Mouse (Mus musculus): ENCODE results near the gene Snx10. TPM values are rescaled to one million over a fixed set of nuclear protein-coding genes. Genes with fewer than 3 reads are reported as not detected.

Gene Snx10
- polyA plus RNA-seq, 1 experiment: 2.4 TPM

GRCm38 (mm10) chr6:51529457-51529856, 5.8 kb downstream of the Snx10 start:
- no peaks in the 10 kb centered on the region; the same call in 1 of the 2 replicates for H3K4me1 ChIP-seq (ENCODE audit: control insufficient read depth, insufficient read depth, insufficient read length)
- TF ChIP-seq POLR2A (IDR thresholded peaks at IDR 0.05; ENCODE audit: low read depth, low read length) (no peak), CTCF (IDR thresholded peaks at IDR 0.05; ENCODE audit: extremely low read depth, insufficient read depth, insufficient read length, insufficient replicate concordance) (no peak)
- 90% methylated on average over 7 of the region's 7 CpGs for WGBS
- H3K4me3 ChIP-seq (ENCODE audit: extremely low read depth, insufficient read depth, insufficient read length): no peak overlapping the region
- H3K36me3 ChIP-seq (ENCODE audit: control insufficient read depth, insufficient read depth, low read length): no peaks in the 10 kb centered on the region
- no peaks in the 10 kb centered on the region for H3K27me3 ChIP-seq (ENCODE audit: control insufficient read depth, insufficient read depth, low read length)
- H3K27ac ChIP-seq (ENCODE audit: insufficient read depth, low read length): no peak overlapping the region
- no peak for DNase-seq (ENCODE audit: low read depth in 1 of 2, low spot score in 2 of 2)

DNA sequence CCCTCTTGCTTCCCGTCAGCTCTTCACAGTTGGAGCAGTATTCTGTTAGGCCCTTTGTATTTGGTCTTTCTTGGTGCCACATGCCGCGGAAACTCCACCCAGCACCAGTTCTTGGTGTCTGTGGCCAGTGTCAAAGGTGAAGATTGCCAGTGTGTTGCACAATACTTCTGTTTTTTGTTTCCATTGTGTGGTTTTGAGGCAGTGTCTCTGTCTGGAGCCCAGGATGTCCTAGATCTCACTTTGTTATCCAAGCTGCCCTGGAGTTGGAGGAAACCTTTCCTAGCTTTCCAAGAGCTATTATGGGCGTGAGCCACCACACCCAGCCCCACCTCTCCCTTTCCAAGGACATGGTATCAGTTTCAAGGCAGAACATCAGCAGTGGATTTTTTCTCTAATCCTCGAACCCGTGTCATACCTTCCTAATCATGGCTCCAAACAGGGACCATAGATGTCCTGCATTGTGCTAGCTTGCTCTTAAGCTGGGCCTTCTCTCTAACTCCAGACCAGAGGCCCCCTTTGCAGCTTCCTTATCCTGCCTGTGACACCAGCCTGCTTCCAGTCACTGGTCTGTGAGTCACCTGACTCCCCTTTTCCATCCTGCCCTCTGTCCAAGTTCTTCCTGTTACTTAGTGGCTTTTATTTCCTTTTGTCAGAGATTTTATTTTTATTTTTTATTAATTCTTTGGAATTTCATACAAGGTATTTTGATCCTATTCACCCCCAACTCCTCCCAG, 9.9 kb downstream of the Snx10 start:
- DNase-seq (ENCODE audit: low read depth in 1 of 2, low spot score in 2 of 2): no peak
- no peak for TF ChIP-seq CTCF (IDR thresholded peaks at IDR 0.05; ENCODE audit: extremely low read depth, insufficient read depth, insufficient read length, insufficient replicate concordance)
- TF ChIP-seq POLR2A (IDR thresholded peaks at IDR 0.05; ENCODE audit: low read depth, low read length): no peak
- no peaks in the 10 kb centered on the region for H3K36me3 ChIP-seq (ENCODE audit: control insufficient read depth, insufficient read depth, low read length)
- no peak overlapping the region for H3K4me3 ChIP-seq (ENCODE audit: extremely low read depth, insufficient read depth, insufficient read length)
- H3K27ac ChIP-seq (ENCODE audit: insufficient read depth, low read length): no peak overlapping the region
- no peaks in the 10 kb centered on the region for H3K4me1 ChIP-seq (ENCODE audit: control insufficient read depth, insufficient read depth, insufficient read length)
- H3K27me3 ChIP-seq (ENCODE audit: control insufficient read depth, insufficient read depth, low read length): no peaks in the 10 kb centered on the region
- 65% methylated on average over 6 of the region's 6 CpGs for WGBS

GRCm38 (mm10) chr6:51535571-51535970, 11.9 kb downstream of the Snx10 start:
- 91% methylated on average over 10 of the region's 10 CpGs for WGBS

DNA sequence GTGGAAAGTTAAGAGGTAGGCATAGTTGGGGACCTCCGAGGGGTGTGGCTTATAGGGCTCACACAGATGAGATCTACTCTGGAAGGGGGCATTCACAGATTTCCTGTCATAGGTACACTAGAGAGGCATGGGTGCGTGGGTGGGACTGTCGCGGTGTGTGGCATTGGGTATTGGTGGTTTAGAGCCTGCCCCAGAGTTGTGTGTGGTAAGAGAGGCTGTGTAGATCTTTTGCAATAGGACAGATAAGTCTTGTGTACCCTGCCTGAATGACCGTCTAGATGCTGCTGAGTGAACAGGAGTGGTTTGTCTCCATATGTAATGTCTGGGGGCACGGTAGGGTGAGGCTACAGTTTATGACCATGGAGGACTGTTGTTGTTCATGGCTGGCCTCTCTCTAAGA, 16.8 kb downstream of the Snx10 start:
- TF ChIP-seq CTCF (IDR thresholded peaks at IDR 0.05; ENCODE audit: extremely low read depth, insufficient read depth, insufficient read length, insufficient replicate concordance) (no peak), POLR2A (IDR thresholded peaks at IDR 0.05; ENCODE audit: low read depth, low read length) (no peak)
- Histone ChIP-seq H3K27me3 (ENCODE audit: control insufficient read depth, insufficient read depth, low read length) (no peaks in the 10 kb centered on the region), H3K4me1 (ENCODE audit: control insufficient read depth, insufficient read depth, insufficient read length) (peaks cover under 1% of the 10 kb centered on the region; the same call in 1 of the 2 replicates), H3K27ac (ENCODE audit: insufficient read depth, low read length) (no peak overlapping the region), H3K4me3 (ENCODE audit: extremely low read depth, insufficient read depth, insufficient read length) (no peak overlapping the region), H3K36me3 (ENCODE audit: control insufficient read depth, insufficient read depth, low read length) (no peaks in the 10 kb centered on the region)
- 71% methylated on average over 6 of the region's 6 CpGs for WGBS
- no peak for DNase-seq (ENCODE audit: low read depth in 1 of 2, low spot score in 2 of 2)

More at GRCm38 (mm10) chr6:51535571-51535970, 11.9 kb downstream of the Snx10 start:
- Histone ChIP-seq H3K4me3 (ENCODE audit: extremely low read depth, insufficient read depth, insufficient read length) (no peak overlapping the region), H3K27me3 (ENCODE audit: control insufficient read depth, insufficient read depth, low read length) (no peaks in the 10 kb centered on the region), H3K27ac (ENCODE audit: insufficient read depth, low read length) (no peak overlapping the region), H3K4me1 (ENCODE audit: control insufficient read depth, insufficient read depth, insufficient read length) (no peaks in the 10 kb centered on the region), H3K36me3 (ENCODE audit: control insufficient read depth, insufficient read depth, low read length) (no peaks in the 10 kb centered on the region)
- no peak for DNase-seq (ENCODE audit: low read depth in 1 of 2, low spot score in 2 of 2)
- TF ChIP-seq CTCF (IDR thresholded peaks at IDR 0.05; ENCODE audit: extremely low read depth, insufficient read depth, insufficient read length, insufficient replicate concordance): no peak
- TF ChIP-seq POLR2A (IDR thresholded peaks at IDR 0.05; ENCODE audit: low read depth, low read length): no peak

DNA sequence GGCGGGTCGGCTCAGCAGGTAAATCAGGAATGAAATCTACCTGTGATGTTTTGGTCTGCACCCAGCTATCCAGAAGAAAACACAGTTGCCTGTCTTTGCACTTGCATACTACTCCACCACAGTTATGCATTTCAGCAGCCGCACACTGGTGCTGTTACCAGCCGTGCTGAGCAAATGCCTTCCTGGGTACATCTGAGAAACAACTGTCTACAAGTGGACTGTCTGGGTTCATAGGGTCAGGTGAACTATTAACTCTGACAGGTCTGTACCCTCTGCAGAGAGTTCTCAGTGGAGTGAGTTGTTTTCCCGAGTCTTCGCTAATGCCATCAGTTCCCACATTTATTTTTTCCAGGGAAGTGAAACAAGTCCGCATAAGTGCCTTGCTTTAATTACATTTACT, 17.7 kb downstream of the Snx10 start:
- no peak overlapping the region for H3K27ac ChIP-seq (ENCODE audit: insufficient read depth, low read length)
- WGBS: 90% methylated on average over 7 of the region's 7 CpGs
- no peak for DNase-seq (ENCODE audit: low read depth in 1 of 2, low spot score in 2 of 2)
- TF ChIP-seq CTCF (IDR thresholded peaks at IDR 0.05; ENCODE audit: extremely low read depth, insufficient read depth, insufficient read length, insufficient replicate concordance) (no peak), POLR2A (IDR thresholded peaks at IDR 0.05; ENCODE audit: low read depth, low read length) (no peak)
- no peaks in the 10 kb centered on the region for H3K36me3 ChIP-seq (ENCODE audit: control insufficient read depth, insufficient read depth, low read length)
- no peaks in the 10 kb centered on the region for H3K27me3 ChIP-seq (ENCODE audit: control insufficient read depth, insufficient read depth, low read length)
- H3K4me3 ChIP-seq (ENCODE audit: extremely low read depth, insufficient read depth, insufficient read length): no peak overlapping the region
- peaks cover 3% of the 10 kb centered on the region; the same call in 1 of the 2 replicates for H3K4me1 ChIP-seq (ENCODE audit: control insufficient read depth, insufficient read depth, insufficient read length)

DNA sequence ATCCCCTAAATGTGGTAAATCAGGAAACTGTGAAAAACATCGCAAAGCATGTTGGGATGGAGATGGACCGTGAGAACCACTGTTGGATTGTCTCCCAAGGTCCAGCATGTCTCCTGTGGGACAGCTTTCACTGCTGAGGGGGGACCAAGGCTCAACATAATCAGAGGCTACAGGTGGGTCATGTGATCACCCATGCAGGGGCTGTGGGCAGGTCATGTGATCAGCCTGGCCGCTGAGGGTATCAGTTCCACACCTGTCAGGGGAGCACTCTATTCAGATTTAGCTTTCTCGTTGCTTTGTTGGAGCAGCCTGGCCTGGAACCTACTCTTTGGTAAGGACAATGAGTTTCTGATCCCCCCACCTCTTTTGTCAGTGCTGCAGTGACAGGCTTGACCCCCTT, 18.4 kb downstream of the Snx10 start:
- Histone ChIP-seq H3K27ac (ENCODE audit: insufficient read depth, low read length) (no peak overlapping the region), H3K27me3 (ENCODE audit: control insufficient read depth, insufficient read depth, low read length) (no peaks in the 10 kb centered on the region), H3K4me3 (ENCODE audit: extremely low read depth, insufficient read depth, insufficient read length) (no peak overlapping the region), H3K36me3 (ENCODE audit: control insufficient read depth, insufficient read depth, low read length) (no peaks in the 10 kb centered on the region), H3K4me1 (ENCODE audit: control insufficient read depth, insufficient read depth, insufficient read length) (peaks cover 3% of the 10 kb centered on the region; the same call in 1 of the 2 replicates)
- no peak for TF ChIP-seq POLR2A (IDR thresholded peaks at IDR 0.05; ENCODE audit: low read depth, low read length)
- TF ChIP-seq CTCF (IDR thresholded peaks at IDR 0.05; ENCODE audit: extremely low read depth, insufficient read depth, insufficient read length, insufficient replicate concordance): no peak
- DNase-seq (ENCODE audit: low read depth in 1 of 2, low spot score in 2 of 2): no peak
- WGBS: 80% methylated on average over 4 of the region's 4 CpGs

DNA sequence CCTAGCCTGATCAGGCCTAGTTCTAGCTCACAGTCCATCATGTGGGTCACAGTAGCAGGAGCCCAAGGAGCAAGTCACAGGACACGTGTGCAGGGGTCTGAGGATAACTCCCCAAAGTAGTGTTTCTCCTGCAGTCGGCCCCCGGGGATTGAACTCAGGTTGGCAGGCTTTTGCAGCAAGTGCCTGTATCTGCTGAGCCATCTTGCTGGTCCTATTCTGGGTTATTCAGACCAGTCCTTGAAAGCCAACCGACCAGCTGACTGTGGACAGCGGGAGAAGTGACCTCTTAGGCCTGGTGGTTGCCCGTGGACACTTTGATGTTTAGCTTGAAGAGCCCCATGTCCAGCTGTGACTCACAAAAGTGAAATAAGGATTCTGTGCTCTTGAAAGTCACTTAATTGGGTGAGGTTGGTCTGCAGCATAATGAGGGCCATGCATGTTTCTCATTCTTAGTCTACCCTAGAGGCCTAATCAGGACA, 20.0 kb downstream of the Snx10 start:
- peaks cover 3% of the 10 kb centered on the region; the same call in 1 of the 2 replicates for H3K4me1 ChIP-seq (ENCODE audit: control insufficient read depth, insufficient read depth, insufficient read length)
- H3K27ac ChIP-seq (ENCODE audit: insufficient read depth, low read length): no peak overlapping the region
- no peaks in the 10 kb centered on the region for H3K27me3 ChIP-seq (ENCODE audit: control insufficient read depth, insufficient read depth, low read length)
- 91% methylated on average over 6 of the region's 6 CpGs for WGBS
- no peak for DNase-seq (ENCODE audit: low read depth in 1 of 2, low spot score in 2 of 2)
- H3K36me3 ChIP-seq (ENCODE audit: control insufficient read depth, insufficient read depth, low read length): no peaks in the 10 kb centered on the region
- no peak overlapping the region for H3K4me3 ChIP-seq (ENCODE audit: extremely low read depth, insufficient read depth, insufficient read length)
- TF ChIP-seq POLR2A (IDR thresholded peaks at IDR 0.05; ENCODE audit: low read depth, low read length) (no peak), CTCF (IDR thresholded peaks at IDR 0.05; ENCODE audit: extremely low read depth, insufficient read depth, insufficient read length, insufficient replicate concordance) (no peak)
